In the genomic region with DNA sequence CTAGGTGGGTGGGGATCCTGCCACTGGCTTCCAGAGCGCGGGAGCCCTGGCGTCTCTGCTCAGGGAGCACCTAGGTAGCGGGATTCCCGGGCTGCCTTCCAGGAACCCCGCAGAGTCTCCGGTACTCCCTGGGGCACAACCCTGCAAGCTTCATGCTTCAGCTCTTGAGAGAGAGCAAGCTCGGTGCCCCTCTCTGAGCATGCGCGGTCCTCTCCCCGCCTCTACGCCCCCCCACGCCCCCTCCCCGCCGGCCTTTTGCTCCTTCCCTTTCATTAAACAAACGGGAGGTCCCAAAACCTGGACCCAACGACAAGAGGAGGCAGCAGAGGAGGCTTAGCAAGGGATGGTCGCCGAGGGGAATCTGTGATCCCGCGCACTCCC, we compare ENCODE assay signal across 9 mouse cellular contexts. TPM values are rescaled to one million over a fixed set of nuclear protein-coding genes. Genes with fewer than 3 reads are reported as not detected.
DNase-seq lines count a peak whose midpoint lies in the region; ATAC-seq and TF ChIP-seq lines count a peak whose summit lies in the region.
"Had no signal": no experiment of that assay in that cellular context is flagged by ENCODE, and none has a peak within 500 bp of the region (broad histone marks: within the 10 kb centered on the region; RNA-seq: fewer than 3 reads in every experiment).

Gene Plppr1 (plus strand): TSS at position 253 of the 381 bp plus-strand sequence.

- peak within 1 kb of the TSS; percentile 65 for H3K4me2 ChIP-seq in forebrain, postnatal 0 days (ENCODE audit: low read depth)
- H3K4me2 ChIP-seq in kidney, embryonic 15.5 days, result peak within 1 kb of the TSS; percentile 97

- no peak within 1 kb of the TSS for H3K27ac ChIP-seq in gastrocnemius, adult 2 months
- H3K27ac ChIP-seq in forebrain, postnatal 0 days (ENCODE audit: low read depth, low read length), result peak within 1 kb of the TSS; percentile 85
- H3K27ac ChIP-seq in kidney, embryonic 15.5 days, result peak within 1 kb of the TSS; percentile 75
- H3K27ac ChIP-seq in liver, adult 2 months (replicated peaks; ENCODE audit: insufficient read depth, low read depth, low read length), result no peak within 1 kb of the TSS

- intact Hi-C loops in gastrocnemius, adult 2 months (cut with DNase I), result no loop called here
- intact Hi-C loops in gastrocnemius, postnatal 14 days (cut with DNase I; ENCODE audit: low total_unique reads), result no loop called here

- no peaks in the 10 kb centered on the region for H3K79me2 ChIP-seq in liver, adult 2 months (ENCODE audit: control insufficient read depth, insufficient read depth, low read length)

- no peak for TF ChIP-seq POLR2A in liver, adult 2 months (IDR thresholded peaks at IDR 0.05; ENCODE audit: extremely low read depth, insufficient read depth, low read length)

- peak within 1 kb of the TSS; percentile 66 for H3K4me3 ChIP-seq in gastrocnemius, adult 2 months
- peak within 1 kb of the TSS; percentile 76 for H3K4me3 ChIP-seq in forebrain, postnatal 0 days (ENCODE audit: low read depth, low read length)
- H3K4me3 ChIP-seq in kidney, embryonic 15.5 days (replicated peaks), result peak within 1 kb of the TSS; percentile 64
- H3K4me3 ChIP-seq in liver, adult 2 months (ENCODE audit: insufficient read depth, low read depth, low read length), result peak within 1 kb of the TSS; percentile 51; the same call in 1 of the 2 replicates

- no peaks in the 10 kb centered on the region; the same call in 1 of the 2 replicates for H3K4me1 ChIP-seq in forebrain, postnatal 0 days (ENCODE audit: insufficient read depth)
- H3K4me1 ChIP-seq in kidney, embryonic 15.5 days, result peaks cover 19% of the 10 kb centered on the region
- 0 out of 2 replicates have a peak, but pooled peaks cover 4% of the 10 kb centered on the region for H3K4me1 ChIP-seq in liver, adult 2 months (ENCODE audit: control insufficient read depth, insufficient read depth, low read length)

- TF ChIP-seq CTCF in gastrocnemius, adult 2 months (IDR thresholded peaks at IDR 0.05), result no peak
- TF ChIP-seq CTCF in forebrain, postnatal 0 days (IDR thresholded peaks at IDR 0.05; ENCODE audit: low read depth), result no peak
- TF ChIP-seq CTCF in liver, adult 2 months (IDR thresholded peaks at IDR 0.05; ENCODE audit: low read depth, low read length), result no peak

- DNase-seq in gastrocnemius, adult 2 months, result no peak
- no peak for DNase-seq in gastrocnemius, postnatal 14 days
- DNase-seq in cerebellum, adult 18-20 months, result peak; percentile 37 to 56
- peak; percentile 91 for DNase-seq in forebrain, postnatal 0 days
- DNase-seq in liver, adult 2 months (ENCODE audit: extremely low read depth, low read depth, low spot score), result no peak
- peak; percentile 77 to 78 for DNase-seq in right cerebral cortex, postnatal 10 days (ENCODE audit: low spot score in 2 of 2)

- ATAC-seq in forebrain, postnatal 0 days, result peak; percentile 92
- ATAC-seq in kidney, embryonic 15.5 days (replicated peaks; ENCODE audit: low FRiP score), result peak; percentile 92
- no peak for ATAC-seq in megakaryocyte-erythroid progenitor cell, adult 5-6 weeks (replicated peaks; ENCODE audit: low FRiP score, low TSS enrichment, poor library complexity, severe bottlenecking)

- 2% methylated on average over 19 of the region's 21 CpGs for WGBS in forebrain, postnatal 0 days
- 1% methylated on average over 21 of the region's 21 CpGs for WGBS in kidney, embryonic 15.5 days
- WGBS in liver, adult 2 months, result under 1% methylated on average over 21 of the region's 21 CpGs

- no peaks in the 10 kb centered on the region for H3K36me3 ChIP-seq in forebrain, postnatal 0 days (ENCODE audit: insufficient read depth)
- no peaks in the 10 kb centered on the region for H3K36me3 ChIP-seq in kidney, embryonic 15.5 days
- no peaks in the 10 kb centered on the region for H3K36me3 ChIP-seq in liver, adult 2 months (ENCODE audit: control insufficient read depth, insufficient read depth, low read length)

- no peaks in the 10 kb centered on the region for H3K9me3 ChIP-seq in forebrain, postnatal 0 days (ENCODE audit: low read length)
- no peaks in the 10 kb centered on the region for H3K9me3 ChIP-seq in kidney, embryonic 15.5 days (replicated peaks)

- H3K9ac ChIP-seq in forebrain, postnatal 0 days, result peak within 1 kb of the TSS; percentile 81
- peak within 1 kb of the TSS; percentile 45 for H3K9ac ChIP-seq in kidney, embryonic 15.5 days
- H3K9ac ChIP-seq in liver, adult 2 months (ENCODE audit: low read depth, low read length), result peak within 1 kb of the TSS; percentile 23; the same call in 1 of the 2 replicates

- H3K27me3 ChIP-seq in forebrain, postnatal 0 days (ENCODE audit: insufficient read depth, low read length), result no peaks in the 10 kb centered on the region
- peaks cover 29% of the 10 kb centered on the region for H3K27me3 ChIP-seq in kidney, embryonic 15.5 days
- H3K27me3 ChIP-seq in liver, adult 2 months (ENCODE audit: control insufficient read depth, insufficient read depth, low read length), result 0 out of 2 replicates have a peak, but pooled peaks cover 3% of the 10 kb centered on the region

RNA-seq across cellular contexts. Expression of gene Plppr1, which starts in this region (rescaled TPM):
- total RNA-seq in gastrocnemius, adult 2 months (2021), result not detected
- under 1 TPM in 1 of 2 experiments, not detected in 1; 0.04 TPM for total RNA-seq in gastrocnemius, postnatal 14 days (2021)
- 53.3 and 60.3 TPM in 2 replicates for total RNA-seq in forebrain, postnatal 0 days (2014; rRNA removed)
- 54.6 and 59.8 TPM in 2 replicates for polyA plus RNA-seq in forebrain, postnatal 0 days (2015; fragmentation: Nextera tagmentation; extraction: Ambion mirVana)
- polyA plus RNA-seq in kidney, embryonic 15.5 days (2015; fragmentation: Nextera tagmentation; extraction: Ambion mirVana), result 5.0 and 5.6 TPM in 2 replicates
- total RNA-seq in liver, adult 2 months (2014; rRNA removed), result under 0.01 and 0.34 TPM in 2 replicates
- polyA plus RNA-seq in liver, adult 2 months (2012; rRNA removed), result 0.11 TPM in 1 of 2 replicates, not detected in the other
- not detected in 2 replicates for total RNA-seq in megakaryocyte-erythroid progenitor cell, adult 5-6 weeks (2014; fragmentation: Nextera tagmentation)
- total RNA-seq in megakaryocyte-erythroid progenitor cell, adult 5-6 weeks (2017), result not detected in 2 replicates
- polyA plus RNA-seq: C2C12 had no signal

Comparison
In these comparisons a context has a peak if more than half of its experiments do, and no peak if none do; other contexts are left out.
1. RNA of gene Plppr1 (total RNA-seq): 53.3 to 60.3 TPM in forebrain, postnatal 0 days; 0.04 TPM in gastrocnemius, postnatal 14 days, not detected in gastrocnemius, adult 2 months, under 0.01 to 0.34 TPM in liver, adult 2 months and not detected in megakaryocyte-erythroid progenitor cell, adult 5-6 weeks; every median in the first group is over 10 times any median in the second.
2. DNase-seq: peak in cerebellum, adult 18-20 months (2 of 2), forebrain, postnatal 0 days (single experiment) and right cerebral cortex, postnatal 10 days (2 of 2); none in gastrocnemius, adult 2 months (single experiment), gastrocnemius, postnatal 14 days (single experiment) and liver, adult 2 months (single experiment).
3. H3K27ac ChIP-seq: peak in forebrain, postnatal 0 days (single experiment) and kidney, embryonic 15.5 days (single experiment); none in gastrocnemius, adult 2 months (single experiment) and liver, adult 2 months (single experiment).
4. H3K9ac ChIP-seq: peak in every context shown above with its lines; median percentile 81 in forebrain, postnatal 0 days; 45 in kidney, embryonic 15.5 days; 23 in liver, adult 2 months.
5. Peak in every context shown above with its lines, with median percentiles within 50 percentile points of each other: H3K4me3 ChIP-seq.